Mouse (Mus musculus) stomach, postnatal 0 days (tissue): ENCODE data around the gene Rxfp3.

Experiments used
- CTCF ChIP-seq: IDR thresholded peaks from 2 replicates; pipeline ENCODE4 v1.5.1; 2016; ENCODE audit warnings: antibody characterized with exemption, low read depth, mild to moderate bottlenecking, moderate library complexity
- EP300 ChIP-seq: optimal IDR thresholded peaks from 2 replicates; pipeline ENCODE3; 2016; ENCODE audit warnings: antibody characterized with exemption

DNA sequence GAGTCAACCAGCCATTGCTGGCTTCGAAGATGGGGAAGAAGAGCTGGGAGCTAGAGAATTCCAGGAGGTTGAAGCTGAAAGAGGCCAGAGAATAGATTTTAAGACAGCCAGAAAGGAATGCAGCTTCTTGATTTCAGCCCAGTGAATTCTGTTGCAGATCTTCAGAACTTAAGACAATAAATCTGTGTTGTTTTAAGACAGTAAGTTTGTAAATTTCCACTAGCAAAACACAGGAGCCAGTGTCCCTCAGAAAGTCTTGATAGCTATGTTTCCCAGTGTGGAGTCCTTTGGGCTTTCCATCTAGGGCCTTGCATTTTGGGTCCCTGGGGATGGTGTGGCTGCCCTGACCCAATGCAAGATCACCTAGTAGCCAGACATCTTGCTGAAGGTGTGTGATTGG lies 25.1 kb upstream of the Rxfp3 start:
- TF ChIP-seq EP300 (no peak), CTCF (no peak)
